Mouse (Mus musculus): ENCODE data around the gene Vav2. TPM values are rescaled to one million over a fixed set of nuclear protein-coding genes. Genes with fewer than 3 reads are reported as not detected.

The Vav2 gene
- polyA plus RNA-seq, 1 experiment from 2014 or later = 36.7 TPM

GRCm38 (mm10) chr2:27396656-27397440 is 30.0 kb downstream of the Vav2 start:
- no peak for DNase-seq (ENCODE audit: low read depth, low spot score)
- ChIA-PET POLR2A (no interaction called here), CTCF (interaction anchor here (1.5 kb wide), 1 partner anchor 30 kb away, joined by 3 read pairs; no protein-coding TSS in a partner anchor)
- no peak for ATAC-seq
- TF ChIP-seq CTCF (IDR thresholded peaks at IDR 0.05) = no peak
- in situ Hi-C loops (cut with MboI; ENCODE audit: low pct_unique_long_range_greater_than_20kb) = no loop called here
- H3K27me3 ChIP-seq = no peaks in the 10 kb centered on the region

- no peaks in the 10 kb centered on the region for H3K27me3 ChIP-seq
- POLR2A ChIA-PET = interaction anchor here (1.3 kb wide), 1 partner anchor 28 kb away, joined by 3 read pairs; no protein-coding TSS in a partner anchor
- no peak for TF ChIP-seq CTCF (IDR thresholded peaks at IDR 0.05)
- CTCF ChIA-PET = interaction anchor here (1.0 to 1.2 kb wide), 3 partner anchors 9 to 104 kb away, joined by 3 read pairs; no protein-coding TSS in a partner anchor
- DNase-seq (ENCODE audit: low read depth, low spot score) (no peak), ATAC-seq (no peak)
- in situ Hi-C loops (cut with MboI; ENCODE audit: low pct_unique_long_range_greater_than_20kb) = no loop called here
Measured at GRCm38 (mm10) chr2:27394158-27394832, 32.5 kb downstream of the Vav2 start.

GRCm38 (mm10) chr2:27392278-27392677 is 34.6 kb downstream of the Vav2 start:
- in situ Hi-C loops (cut with MboI; ENCODE audit: low pct_unique_long_range_greater_than_20kb) = no loop called here
- H3K27me3 ChIP-seq = no peaks in the 10 kb centered on the region
- ChIA-PET CTCF (no interaction called here), POLR2A (interaction anchor here (1.0 to 2.0 kb wide), 2 partner anchors 28 to 34 kb away, joined by 3 to 6 read pairs; partner anchors contain the start of gene Vav2)
- DNase-seq (ENCODE audit: low read depth, low spot score) = no peak
- ATAC-seq = no peak
- TF ChIP-seq CTCF (IDR thresholded peaks at IDR 0.05) = no peak

- ATAC-seq (no peak), DNase-seq (ENCODE audit: low read depth, low spot score) (no peak)
- ChIA-PET POLR2A (interaction anchor here (0.6 to 2.0 kb wide), 2 partner anchors 23 to 36 kb away, joined by 3 to 6 read pairs; partner anchors contain the start of gene Vav2), CTCF (no interaction called here)
- in situ Hi-C loops (cut with MboI; ENCODE audit: low pct_unique_long_range_greater_than_20kb) = no loop called here
- H3K27me3 ChIP-seq = no peaks in the 10 kb centered on the region
- no peak for TF ChIP-seq CTCF (IDR thresholded peaks at IDR 0.05)
Measured at GRCm38 (mm10) chr2:27390775-27391174, 36.1 kb downstream of the Vav2 start.

GRCm38 (mm10) chr2:27390325-27390724 is 36.5 kb downstream of the Vav2 start:
- ATAC-seq (no peak), DNase-seq (ENCODE audit: low read depth, low spot score) (no peak)
- in situ Hi-C loops (cut with MboI; ENCODE audit: low pct_unique_long_range_greater_than_20kb) = no loop called here
- H3K27me3 ChIP-seq = no peaks in the 10 kb centered on the region
- POLR2A ChIA-PET = interaction anchor here (2.0 kb wide), 1 partner anchor 36 kb away, joined by 6 read pairs; the partner anchor contains the start of gene Vav2
- CTCF ChIA-PET = no interaction called here
- TF ChIP-seq CTCF (IDR thresholded peaks at IDR 0.05) = no peak

GRCm38 (mm10) chr2:27389272-27390162 is 37.3 kb downstream of the Vav2 start:
- ATAC-seq (no peak), DNase-seq (ENCODE audit: low read depth, low spot score) (no peak)
- POLR2A ChIA-PET = no interaction called here
- no peaks in the 10 kb centered on the region for H3K27me3 ChIP-seq
- in situ Hi-C loops (cut with MboI; ENCODE audit: low pct_unique_long_range_greater_than_20kb) = no loop called here
- no peak for TF ChIP-seq CTCF (IDR thresholded peaks at IDR 0.05)
- CTCF ChIA-PET = no interaction called here

GRCm38 (mm10) chr2:27387209-27387608 is 39.6 kb downstream of the Vav2 start:
- in situ Hi-C loops (cut with MboI; ENCODE audit: low pct_unique_long_range_greater_than_20kb) = no loop called here
- TF ChIP-seq CTCF (IDR thresholded peaks at IDR 0.05) = no peak
- ChIA-PET CTCF (interaction anchor here (2.3 kb wide), 1 partner anchor 10 kb away, joined by 6 read pairs; no protein-coding TSS in a partner anchor), POLR2A (no interaction called here)
- no peak for ATAC-seq
- no peak for DNase-seq (ENCODE audit: low read depth, low spot score)
- H3K27me3 ChIP-seq = no peaks in the 10 kb centered on the region

GRCm38 (mm10) chr2:27381698-27382097 is 45.1 kb downstream of the Vav2 start:
- DNase-seq (ENCODE audit: low read depth, low spot score) (no peak), ATAC-seq (no peak)
- in situ Hi-C loops (cut with MboI; ENCODE audit: low pct_unique_long_range_greater_than_20kb) = no loop called here
- no peak for TF ChIP-seq CTCF (IDR thresholded peaks at IDR 0.05)
- ChIA-PET CTCF (interaction anchor here (1.2 kb wide), 1 partner anchor 63 kb away, joined by 3 read pairs; no protein-coding TSS in a partner anchor), POLR2A (interaction anchor here (0.6 kb wide), 1 partner anchor 125 kb away, joined by 4 read pairs; no protein-coding TSS in a partner anchor)
- no peaks in the 10 kb centered on the region for H3K27me3 ChIP-seq

GRCm38 (mm10) chr2:27381254-27381653 is 45.6 kb downstream of the Vav2 start:
- ChIA-PET POLR2A (interaction anchor here (0.6 kb wide), 1 partner anchor 125 kb away, joined by 4 read pairs; no protein-coding TSS in a partner anchor), CTCF (interaction anchor here (1.2 kb wide), 1 partner anchor 63 kb away, joined by 3 read pairs; no protein-coding TSS in a partner anchor)
- no peak for DNase-seq (ENCODE audit: low read depth, low spot score)
- ATAC-seq = no peak
- in situ Hi-C loops (cut with MboI; ENCODE audit: low pct_unique_long_range_greater_than_20kb) = no loop called here
- no peak for TF ChIP-seq CTCF (IDR thresholded peaks at IDR 0.05)
- H3K27me3 ChIP-seq = no peaks in the 10 kb centered on the region

- POLR2A ChIA-PET = no interaction called here
- in situ Hi-C loops (cut with MboI; ENCODE audit: low pct_unique_long_range_greater_than_20kb) = loop anchor here (5.0 kb wide), 1 partner anchor 44 kb away; no protein-coding TSS in a partner anchor
- no peak for ATAC-seq
- CTCF ChIA-PET = interaction anchor here (1.9 kb wide), 1 partner anchor 9 kb away, joined by 6 read pairs; no protein-coding TSS in a partner anchor
- no peaks in the 10 kb centered on the region for H3K27me3 ChIP-seq
- DNase-seq (ENCODE audit: low read depth, low spot score) = no peak
- TF ChIP-seq CTCF (IDR thresholded peaks at IDR 0.05) = no peak
Measured at GRCm38 (mm10) chr2:27377876-27378275, 49.0 kb downstream of the Vav2 start.
